Mouse (Mus musculus) kidney, adult 9 months (tissue): ENCODE results near the gene Vps13d.

ENCODE experiments used
- DNase-seq: peaks from one replicate; pipeline ENCODE4 v3.0.0; 2022

The Vps13d gene

DNA sequence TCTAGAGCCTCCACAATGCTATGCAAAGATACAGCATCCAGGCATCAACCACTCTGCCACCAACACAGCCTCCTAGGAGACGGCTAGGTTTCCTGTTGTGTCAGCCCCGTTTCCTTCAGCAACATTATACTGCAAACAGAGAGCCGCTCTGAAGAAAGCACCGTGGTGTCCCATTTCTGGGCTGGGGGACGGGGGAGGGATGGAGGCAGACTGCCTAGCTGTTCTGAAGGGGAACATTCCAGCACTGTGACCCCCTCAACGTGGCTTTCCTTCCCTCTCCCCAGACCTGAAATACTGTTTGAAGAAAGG lies 195.3 kb downstream of the Vps13d start:
- DNase-seq, result peak; percentile 35

DNA sequence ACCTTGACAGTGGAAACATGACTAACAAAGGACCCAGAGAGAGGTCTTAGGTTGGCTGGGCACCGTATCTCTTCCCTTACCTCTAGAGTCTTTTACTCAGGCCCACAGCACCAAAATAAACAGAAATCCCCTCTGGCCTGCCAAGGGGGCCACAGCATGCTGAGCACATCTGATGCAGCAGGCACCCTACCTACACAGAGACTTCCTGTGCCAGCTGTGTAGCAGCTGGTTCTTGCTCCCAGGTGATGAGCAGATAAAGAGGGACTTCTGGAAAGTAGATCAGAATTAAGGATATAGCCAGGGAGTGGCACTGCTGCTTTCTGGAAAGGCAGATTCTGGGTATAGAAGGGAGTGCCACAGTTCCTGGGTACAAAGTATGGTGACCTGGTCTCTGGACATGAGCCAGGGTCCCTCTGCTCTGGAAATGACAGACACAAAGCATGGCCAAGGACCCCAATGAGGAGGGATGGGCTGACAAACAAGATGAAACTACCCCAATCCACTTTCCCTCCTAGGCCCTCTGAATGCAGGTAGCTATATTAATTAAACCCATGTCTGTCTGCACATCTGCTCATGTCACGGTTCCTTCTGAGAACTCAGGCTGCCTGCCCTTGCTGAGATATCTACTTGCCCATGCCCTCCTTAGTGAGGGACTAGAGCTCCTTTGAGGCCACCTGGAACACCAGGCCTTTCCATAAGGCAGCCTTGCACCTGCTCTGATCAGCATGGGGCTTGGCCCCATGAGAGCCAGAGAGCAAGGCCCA lies 195.8 kb downstream of the Vps13d start:
- DNase-seq, result no peak

DNA sequence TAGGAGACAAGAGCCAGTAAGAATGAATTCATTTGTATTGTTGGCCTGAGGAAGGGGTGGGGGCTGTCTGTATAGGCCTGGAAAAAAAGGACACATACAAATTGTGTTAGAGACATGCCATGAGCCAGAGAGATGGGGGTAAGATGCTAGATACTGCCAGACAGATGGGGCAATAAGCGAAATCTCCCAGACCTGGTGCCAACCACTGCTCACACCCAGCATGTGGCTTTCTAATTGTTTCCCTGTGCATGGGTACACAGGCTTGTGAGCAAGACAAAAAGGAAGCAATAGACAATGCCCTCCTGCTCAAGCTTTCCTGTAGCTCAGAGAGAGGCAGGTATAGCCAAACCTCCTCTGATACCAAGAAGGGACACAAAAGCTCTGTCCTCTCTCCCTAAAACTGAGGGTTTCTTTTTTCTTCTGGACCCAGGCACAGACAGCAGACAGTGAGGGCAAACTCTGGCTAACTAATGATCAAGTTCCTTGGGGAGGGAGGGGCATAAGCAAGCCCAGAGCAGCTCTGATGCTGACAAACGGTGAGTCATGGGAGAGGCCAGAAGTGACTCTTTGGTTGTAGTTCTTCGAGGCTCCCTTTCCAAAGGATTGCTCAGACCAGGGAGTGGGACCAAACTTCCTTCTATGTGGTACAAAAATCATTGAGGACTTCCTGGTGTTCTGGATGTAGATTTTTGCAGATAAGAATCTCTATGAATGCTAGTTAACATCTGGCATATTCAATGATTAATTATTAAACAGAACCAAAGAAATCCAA lies 196.7 kb downstream of the Vps13d start:
- peak; percentile 66 for DNase-seq

DNA sequence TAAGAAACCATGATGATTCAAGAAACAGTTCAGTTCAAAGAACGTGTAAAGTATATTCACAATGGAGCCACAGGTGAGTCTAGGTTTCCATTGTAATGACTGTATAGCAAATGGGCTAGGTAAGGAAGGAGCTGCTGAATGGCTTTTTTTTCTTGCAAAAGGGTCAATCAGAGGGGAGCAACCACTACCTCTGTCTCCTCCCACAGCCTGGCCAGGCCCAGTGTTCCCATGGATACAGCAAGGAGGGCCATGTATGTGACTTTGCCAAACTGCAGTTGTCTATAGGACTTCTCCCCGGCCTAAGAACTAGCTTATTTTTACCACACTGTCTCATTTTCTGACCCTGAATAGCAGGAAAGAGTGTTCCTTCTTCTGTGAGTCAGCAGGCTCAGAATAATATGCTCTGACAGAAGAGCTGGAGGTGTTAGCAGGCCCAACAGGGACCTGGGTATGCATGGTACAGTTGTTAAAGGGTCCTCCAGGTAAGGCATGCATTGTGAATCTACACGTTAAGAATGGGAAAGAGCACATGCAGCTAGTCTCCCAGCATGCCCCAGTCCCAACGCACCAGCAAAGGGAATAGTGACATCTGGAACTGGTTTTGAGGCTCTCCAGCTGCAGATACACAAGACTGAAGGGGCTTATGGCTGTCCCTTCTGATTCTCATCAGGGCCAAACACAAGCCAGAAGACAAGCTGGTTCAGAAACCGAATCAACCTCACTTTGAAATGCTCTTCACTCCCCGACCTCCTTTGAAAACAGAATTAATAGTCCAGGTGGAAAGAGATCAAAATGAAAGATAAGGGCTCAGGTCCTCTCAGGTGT lies 197.6 kb downstream of the Vps13d start:
- no peak for DNase-seq

DNA sequence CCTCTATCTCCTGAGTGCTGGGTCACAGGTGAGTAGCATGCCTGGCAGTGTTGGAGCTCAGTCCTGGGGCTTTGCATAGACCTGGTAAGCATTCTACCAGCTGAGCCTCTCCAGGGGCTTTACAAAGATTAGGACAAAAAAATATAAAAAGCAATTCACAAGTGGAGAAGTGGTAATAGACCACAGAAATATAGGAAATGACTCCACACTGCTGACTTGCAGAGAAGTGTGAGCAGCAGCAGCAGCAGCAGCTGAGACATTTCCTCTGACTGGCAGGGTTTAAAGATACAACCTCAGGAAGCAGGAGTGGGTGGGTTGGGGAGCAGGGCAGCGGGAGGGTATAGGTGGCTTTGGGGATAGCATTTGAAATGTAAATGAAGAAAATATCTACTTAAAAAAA lies 199.0 kb downstream of the Vps13d start:
- DNase-seq, result no peak

DNA sequence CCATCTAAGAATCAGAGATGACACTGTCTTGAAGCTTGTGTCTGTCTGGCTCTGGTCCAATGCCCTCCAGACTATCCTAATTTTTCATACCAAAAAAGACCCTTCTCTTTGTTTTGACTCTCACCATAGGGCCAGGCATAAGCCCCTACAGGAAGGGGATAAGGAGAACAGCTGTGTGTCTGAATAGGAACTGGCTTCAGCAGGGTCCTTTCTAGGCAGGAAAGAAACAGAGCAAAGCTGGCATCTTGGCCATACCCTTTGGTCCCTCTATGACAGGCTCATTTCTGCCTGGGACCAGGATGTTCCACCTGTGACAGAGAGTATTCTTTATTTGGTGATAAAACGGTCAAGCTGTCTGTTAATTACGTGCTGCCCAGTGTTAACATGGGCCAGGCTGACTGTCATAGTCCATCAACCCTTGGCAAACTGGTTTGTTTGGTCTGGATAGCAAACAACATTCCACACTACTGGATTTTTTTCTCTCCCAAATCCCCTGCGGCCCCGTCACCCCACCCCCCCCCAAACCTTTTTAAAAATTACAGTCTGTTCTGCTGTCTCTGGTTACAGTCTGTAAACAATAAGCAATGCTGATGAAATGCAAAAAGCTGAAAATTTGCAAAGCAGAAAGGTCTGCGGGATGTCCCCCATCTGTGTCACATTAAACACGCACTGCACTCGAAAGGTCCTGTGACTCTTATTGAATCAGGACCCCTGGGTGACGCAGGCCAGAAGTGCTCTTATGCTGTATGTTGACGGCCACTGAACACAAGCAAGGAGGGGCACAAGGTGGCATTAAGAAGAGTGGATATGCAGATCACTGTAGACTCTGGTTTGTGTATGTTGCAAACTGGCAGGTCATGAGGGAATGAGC lies 201.5 kb downstream of the Vps13d start:
- peak; percentile 76 for DNase-seq

DNA sequence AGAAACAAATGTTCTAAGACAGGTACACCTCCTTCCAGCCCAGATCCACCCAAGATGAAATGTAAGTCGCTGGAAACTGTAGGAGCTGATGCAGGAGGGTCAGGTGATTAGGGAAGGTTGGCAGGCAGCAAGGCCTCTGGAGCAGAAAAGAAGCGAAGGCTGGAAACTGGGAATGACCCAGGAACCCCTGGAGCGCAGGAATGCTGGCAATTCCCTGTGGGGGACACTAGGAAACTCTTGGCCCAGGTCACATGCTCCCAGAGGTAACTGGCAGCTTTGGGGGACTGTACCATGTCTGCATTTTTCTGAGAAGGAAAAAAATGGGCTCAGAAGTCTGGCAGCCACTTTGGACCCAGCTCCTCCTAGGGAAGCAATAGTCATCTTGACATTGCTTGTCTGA lies 202.4 kb downstream of the Vps13d start:
- DNase-seq, result peak; percentile 96

DNA sequence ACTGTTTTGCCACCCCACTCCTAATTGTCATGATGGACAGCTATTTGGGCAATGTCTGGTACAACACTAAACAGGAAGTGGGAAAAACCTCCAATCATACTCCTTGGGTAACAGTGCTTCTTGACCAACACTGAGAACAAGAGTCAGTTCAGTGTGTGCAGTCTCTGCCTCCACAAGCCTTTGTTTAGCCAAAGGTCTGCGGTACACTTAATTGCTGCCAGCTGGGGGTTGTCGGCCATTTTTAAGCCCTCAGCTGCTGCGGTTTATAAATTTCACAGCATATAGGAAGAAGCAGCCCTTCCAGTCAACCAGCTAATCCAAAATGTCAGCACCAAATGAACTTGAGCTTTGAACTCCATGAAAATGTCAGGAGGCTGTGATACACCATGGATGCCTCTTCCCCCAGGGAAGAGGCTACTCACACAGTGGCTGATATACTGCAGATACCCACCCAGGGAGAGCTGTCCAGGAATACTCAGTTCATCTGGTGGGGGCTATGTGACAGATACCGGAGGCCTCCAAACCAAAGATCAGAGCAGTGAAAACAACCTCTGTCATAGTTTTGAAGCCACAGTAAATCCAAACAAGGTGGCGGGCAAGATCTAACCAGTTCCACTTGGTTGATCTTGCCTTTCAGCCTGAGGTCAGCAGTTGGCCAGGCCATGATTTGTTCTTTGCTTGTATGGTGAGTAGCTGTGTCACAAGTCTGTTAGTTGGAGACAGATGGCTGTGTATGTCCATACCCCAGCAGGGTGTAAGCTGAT lies 206.2 kb downstream of the Vps13d start:
- peak; percentile 88 for DNase-seq

DNA sequence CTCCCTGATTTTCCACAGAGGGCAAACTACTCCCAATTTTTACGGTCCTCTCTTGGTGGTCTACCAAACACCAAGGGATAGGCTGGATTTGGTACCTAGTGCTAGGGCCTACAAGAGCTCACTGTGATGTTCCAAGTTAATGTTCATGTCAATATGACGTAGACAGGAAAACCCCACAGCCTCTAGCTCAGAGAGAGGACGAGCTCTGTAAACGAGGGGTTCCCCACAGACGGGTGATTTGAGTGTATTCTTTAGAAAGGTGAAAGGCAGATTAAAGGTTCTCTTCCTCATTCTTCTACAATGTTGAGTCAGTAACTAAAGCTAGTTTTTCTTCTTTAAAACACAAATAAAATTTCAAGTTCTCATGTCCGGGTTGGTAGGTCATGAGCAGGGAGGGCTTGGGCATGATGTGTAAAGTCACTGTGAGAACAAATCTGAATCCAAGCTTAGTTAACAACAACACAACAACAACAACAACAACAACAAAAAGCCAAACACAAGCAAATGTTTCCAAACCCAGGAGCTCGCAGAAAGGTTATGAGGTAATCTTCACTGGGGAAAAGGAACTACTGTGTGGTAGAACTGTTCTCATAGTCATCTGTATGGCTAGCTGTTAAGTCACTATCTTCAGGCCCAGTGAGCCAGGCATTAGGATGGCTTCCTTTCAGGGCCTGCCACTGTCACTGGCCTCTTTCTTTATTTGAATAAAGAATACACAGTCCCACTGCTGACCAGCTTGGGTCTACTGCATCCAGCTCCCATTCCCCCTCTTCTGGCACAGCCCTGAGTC lies 208.6 kb downstream of the Vps13d start:
- DNase-seq, result no peak

DNA sequence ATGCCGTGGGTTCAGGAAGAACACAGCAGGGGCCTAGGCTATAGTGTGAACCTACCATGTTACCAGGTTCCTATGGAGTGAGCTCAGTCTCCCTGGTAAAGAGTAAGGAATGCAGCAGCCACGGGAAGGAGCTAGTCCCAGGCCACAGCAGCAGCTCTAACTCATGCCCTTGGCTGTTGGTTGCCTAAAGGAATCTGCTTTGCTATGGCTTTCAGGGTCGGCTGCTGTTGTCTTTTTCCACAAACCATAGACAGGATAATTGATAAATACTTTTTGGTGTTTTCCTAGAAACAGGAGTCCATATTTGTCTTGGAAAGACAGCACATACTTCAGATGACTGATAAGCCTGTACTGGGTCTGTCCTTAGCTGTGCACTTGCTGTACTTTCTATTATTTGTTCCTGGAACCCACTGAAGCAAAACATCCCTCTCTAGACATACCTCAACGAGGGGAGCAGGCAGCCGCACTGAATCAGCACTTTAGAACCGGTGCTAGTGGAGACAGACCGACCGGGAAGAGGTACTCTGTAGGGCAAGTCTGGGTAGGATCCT lies 210.9 kb downstream of the Vps13d start:
- DNase-seq, result peak; percentile 80

DNA sequence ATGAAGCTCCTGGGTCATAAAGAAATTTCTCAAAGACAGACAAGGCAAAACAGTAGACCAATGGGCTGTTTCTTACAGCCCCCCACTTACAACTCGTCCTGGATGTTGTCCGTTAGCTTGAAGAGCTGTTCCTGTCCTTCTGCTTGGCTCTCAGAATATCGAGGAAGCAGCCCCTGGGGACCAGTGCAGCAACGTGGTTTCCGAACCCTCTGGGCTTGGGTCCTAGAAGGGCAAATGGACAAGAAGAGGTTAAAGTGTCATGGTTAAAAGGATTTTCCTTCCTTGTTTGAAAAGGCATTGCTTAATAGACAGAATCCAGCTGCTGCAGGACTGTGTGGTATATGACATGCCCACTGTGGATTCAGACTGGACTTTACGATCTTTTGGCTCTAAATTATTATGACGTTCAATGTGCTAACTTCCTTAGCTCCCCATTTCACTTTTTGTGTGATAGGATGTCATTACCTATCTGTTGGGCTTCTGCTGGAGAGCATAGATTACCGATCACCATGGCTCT lies 211.5 kb downstream of the Vps13d start:
- no peak for DNase-seq

DNA sequence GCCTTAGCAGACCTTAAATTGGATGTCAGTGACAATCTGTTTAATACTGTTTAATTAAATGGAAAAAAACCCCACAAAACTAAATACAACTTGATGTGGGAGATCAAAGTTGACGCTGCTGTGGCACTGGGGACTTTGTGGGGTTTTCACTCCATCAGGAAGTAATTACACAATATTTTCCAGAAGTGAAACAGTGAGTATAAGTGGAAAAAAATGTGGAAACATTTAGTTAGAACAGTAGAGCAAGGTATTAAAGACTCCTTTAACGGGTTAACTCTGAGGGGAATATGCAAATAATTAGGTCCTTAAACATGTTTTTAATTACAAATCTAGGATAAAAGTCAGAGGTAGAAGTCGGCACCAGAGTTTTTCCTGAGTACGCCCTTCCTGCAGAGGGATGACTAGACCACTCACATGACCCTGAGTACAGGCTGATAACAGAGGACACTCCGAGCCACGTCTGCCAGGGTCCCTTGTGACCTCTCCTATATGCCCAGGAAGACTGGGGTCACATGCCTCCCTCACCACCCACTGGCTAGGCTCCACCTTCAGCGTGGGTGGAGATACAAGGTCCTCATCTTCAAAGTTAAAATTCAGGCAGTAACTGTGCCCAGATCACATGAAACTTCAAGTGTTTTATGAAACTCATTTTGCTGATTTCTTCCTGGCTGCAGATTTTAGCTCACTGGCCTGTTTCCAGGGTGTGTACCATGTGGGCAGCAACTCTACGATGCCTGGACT lies 213.8 kb downstream of the Vps13d start:
- DNase-seq, result peak; percentile 66

DNA sequence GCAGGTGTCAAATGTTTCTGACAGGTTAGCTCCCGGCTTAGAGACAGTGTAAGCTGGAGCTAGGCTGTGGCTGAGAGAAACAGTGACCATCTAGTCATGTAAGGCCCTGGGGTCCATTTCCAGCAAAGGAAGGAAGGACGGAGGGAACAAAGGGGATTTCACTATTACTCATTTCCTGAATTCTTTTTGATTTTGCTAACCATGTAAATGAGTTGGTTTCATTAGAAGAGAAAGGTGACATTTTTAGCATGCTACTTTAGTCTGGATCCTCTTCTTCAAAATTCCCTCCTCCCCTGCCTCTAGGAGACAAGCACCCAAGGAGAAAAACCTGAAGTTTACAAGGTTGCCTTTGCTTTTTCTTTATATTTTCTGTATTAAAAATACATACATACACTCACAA lies 214.7 kb downstream of the Vps13d start:
- DNase-seq, result no peak

DNA sequence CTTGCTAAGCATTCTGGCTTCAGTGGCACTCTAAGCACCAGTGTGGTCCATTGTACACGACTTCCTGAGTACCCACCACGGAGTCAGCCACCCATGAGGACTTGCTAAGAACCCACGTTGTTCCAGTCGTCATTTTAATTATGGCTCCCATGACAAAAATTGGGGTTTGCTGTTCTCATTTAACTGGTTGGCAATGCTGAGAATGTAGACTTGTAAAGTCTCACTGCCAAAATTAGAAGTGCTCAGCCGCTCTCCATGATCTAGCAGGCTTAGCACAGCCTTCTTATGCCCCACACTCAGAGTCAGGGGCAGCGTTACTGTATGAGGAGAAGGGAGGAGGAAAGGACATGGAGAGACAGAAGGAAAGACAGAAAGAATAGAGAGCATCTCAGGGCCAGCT lies 216.8 kb downstream of the Vps13d start:
- DNase-seq, result no peak

DNA sequence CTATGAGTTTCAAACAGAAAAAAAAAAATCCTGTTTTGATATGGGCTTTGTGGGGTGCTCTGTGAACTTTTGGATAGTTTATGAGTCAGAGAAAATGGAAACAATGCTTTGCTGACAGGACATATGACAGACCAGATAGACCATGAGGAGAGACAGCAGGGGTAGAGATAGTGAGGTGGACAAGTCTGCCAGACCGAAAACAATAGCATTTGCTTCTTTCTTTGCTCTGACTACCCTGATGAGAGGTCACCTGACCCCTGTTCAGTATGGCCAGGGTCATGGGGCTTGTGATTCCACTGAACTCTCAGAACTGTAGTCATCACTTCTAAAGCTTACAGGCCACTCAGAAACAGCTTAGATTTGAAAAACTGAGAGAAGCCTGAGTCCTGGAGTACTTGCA lies 217.7 kb downstream of the Vps13d start:
- no peak for DNase-seq

DNA sequence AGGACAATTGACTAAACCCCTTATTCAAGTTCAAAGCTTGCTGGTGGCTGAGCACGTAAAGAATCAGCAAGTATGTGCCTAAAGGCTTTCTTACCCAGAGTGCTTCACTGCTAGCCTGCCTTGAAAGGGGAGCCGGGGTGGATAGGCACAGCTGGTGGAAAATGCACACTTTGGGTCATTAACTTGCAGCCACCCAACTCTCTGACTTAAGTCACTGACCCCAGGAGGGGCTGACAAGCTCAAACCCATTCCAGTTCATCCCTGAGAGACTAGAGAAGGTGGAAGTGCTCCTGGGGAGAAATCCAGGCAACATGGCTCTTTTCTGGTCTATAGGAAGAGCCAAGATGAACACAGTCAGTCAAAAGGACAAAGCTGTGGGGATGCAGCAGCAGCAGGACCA lies 219.3 kb downstream of the Vps13d start:
- DNase-seq, result no peak

DNA sequence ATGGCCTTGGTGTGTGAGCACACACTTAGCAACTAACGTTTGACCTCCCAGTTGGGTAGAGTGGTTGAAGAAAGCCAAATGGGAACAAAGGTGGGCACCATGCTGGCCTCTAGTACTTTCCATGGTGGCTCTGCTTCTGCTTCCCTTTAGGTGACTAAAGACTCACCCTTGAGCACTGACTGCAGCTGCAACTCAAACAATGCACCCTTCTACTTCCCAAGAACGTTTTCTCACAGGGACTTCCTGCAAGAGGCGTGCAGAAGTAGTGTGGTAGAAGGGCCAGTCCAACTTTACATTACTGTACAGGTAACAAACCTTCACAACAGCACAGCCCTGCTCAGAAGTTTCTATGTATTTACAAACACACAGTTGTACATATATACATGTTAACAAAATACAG lies 220.3 kb downstream of the Vps13d start:
- DNase-seq, result no peak

DNA sequence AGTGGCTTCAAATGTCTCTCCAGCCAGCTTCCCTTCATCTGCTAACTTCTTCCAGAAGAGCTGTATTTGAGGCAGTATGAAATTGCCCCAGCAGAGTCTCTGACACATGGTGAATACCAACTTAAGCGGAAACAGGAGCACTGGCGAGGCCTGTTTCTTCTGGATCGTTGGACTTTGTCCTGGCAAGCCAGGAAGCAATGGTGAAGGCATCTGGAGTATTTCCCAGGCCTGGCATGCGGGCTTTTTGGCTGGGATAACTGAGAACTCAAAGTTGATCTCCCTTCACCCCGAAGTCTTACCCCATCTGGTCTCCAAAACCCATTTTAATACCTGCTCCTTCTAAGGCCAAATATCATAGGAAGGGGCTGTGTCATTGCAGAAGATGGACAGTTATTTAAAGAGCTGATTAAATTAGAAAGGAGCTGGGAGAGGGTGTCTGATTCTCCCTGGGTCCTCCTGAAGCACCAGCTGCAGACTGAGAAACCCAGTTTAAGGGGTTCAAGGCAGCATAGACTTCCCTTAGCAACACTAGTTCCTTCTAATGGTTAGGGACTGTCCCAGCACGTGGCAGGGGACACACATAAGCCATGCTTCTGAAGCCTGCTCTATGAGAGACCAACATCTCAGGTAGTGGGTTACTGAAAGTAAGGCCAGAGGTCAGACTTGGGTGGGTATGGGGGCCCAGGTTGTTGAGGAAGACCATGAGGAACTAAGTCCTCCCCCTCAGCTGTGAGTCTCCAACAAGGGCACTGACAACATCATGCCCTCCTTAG lies 221.7 kb downstream of the Vps13d start:
- DNase-seq, result peak; percentile 88

DNA sequence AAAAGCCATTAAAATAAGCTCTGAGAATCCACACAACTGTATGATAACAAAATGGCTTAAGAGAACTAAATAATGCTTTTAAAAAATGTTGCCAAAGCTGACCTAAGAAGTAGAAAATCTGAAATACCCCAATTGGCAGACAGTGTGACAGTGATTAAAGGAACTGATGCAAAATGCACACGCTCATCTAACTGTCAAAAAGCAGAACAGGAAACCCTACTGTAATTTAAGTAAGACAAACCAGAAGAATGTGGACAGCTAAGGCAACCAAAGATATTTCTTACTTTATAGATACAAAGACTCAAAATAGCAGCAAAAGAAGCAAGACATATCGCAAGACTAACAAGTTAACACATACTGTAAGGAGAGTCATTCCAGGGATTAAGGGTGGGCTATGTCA lies 223.8 kb downstream of the Vps13d start:
- no peak for DNase-seq
